Mouse (Mus musculus) small intestine, adult 2 months (tissue): ENCODE results near the gene Ssbp2.

Experiments
- CTCF ChIP-seq: fragments of 200-500 bp; IDR thresholded peaks from 2 replicates; pipeline ENCODE4 v1.5.1; 2012; ENCODE audit warnings: low read depth, mild to moderate bottlenecking, control low read depth, inconsistent platforms, low read length, moderate library complexity, mixed read lengths; ENCODE audit not compliant: insufficient replicate concordance, insufficient read length; ENCODE audit errors: extremely low read depth
- POLR2A ChIP-seq: fragments of 200-500 bp; IDR thresholded peaks from 2 replicates; pipeline ENCODE4 v1.6.1; 2012; ENCODE audit warnings: low read depth, mild to moderate bottlenecking, control low read depth, inconsistent platforms, low read length, moderate library complexity

- TF ChIP-seq POLR2A: no peak
- TF ChIP-seq CTCF: no peak
These were observed 28.4 kb upstream of the Ssbp2 start for GRCm38 (mm10) chr13:91431392-91432355.
